Mouse (Mus musculus) liver, embryonic 14.5 days (tissue): Measurements from ENCODE around the gene Pi4ka.

Experiments
- CTCF ChIP-seq: IDR thresholded peaks from 2 replicates; pipeline ENCODE4 v1.5.1; 2016; ENCODE audit warnings: antibody characterized with exemption, low read depth, control low read depth
- EP300 ChIP-seq: IDR thresholded peaks from 2 replicates; pipeline ENCODE4 v1.6.1; 2016; ENCODE audit warnings: antibody characterized with exemption, low read depth

DNA sequence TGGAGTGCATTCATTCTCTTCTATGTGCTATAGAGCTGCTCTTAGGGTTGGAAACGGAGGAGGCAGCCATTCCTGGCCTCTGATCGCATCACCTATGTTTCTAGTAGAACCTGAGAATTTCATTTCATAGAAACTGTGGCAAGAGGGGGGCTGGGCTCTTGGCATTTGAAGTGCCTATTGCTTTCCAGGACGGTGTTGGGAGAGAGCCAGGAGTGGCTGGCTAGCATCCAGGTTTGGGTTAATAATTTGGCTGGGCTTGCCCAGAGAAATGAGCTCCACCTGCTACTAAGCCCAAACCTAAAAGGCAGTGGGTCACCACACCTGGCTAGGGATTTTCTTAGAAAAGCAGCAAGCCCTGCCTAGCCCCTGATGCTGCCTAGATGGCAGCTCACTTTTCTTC is 154.6 kb downstream of the Pi4ka start:
- TF ChIP-seq CTCF (no peak), EP300 (no peak)
